Mouse (Mus musculus) forebrain, postnatal 0 days (tissue): ENCODE measurements around the gene Gm10639. TPM values are rescaled to one million over a fixed set of nuclear protein-coding genes. Genes with fewer than 3 reads are reported as not detected.
"Not testable (repeated sequence)": the region's sequence is repeated elsewhere in the genome, so short reads cannot be mapped to it uniquely, and the experiment has no call there.

Source experiments
- ATAC-seq: fragments of 200-750 bp; cut with Nextera tagmentation; 2 replicates; pipeline ENCODE4 v1.8.0; 2017; ENCODE audit warnings: mild to moderate bottlenecking, moderate library complexity
- DNase-seq: peaks from one replicate; pipeline ENCODE4 v3.0.0-alpha.2; 2015
- H3K27ac ChIP-seq: fragments of 300-500 bp; sonication (generic); 2 replicates; pipeline ENCODE4 v1.5.1; 2014; ENCODE audit warnings: low read depth, mild to moderate bottlenecking, antibody characterized with exemption, low read length, moderate library complexity, mixed read lengths
- H3K27me3 ChIP-seq: fragments of 300-500 bp; sonication (generic); 2 replicates; pipeline ENCODE4 v1.6.1; 2014; ENCODE audit warnings: mild to moderate bottlenecking, low read length, mixed read lengths; ENCODE audit not compliant: insufficient read depth
- H3K36me3 ChIP-seq: fragments of 300-500 bp; sonication (generic); 2 replicates; pipeline ENCODE4 v1.6.1; 2014; ENCODE audit warnings: mild to moderate bottlenecking, moderate library complexity; ENCODE audit not compliant: insufficient read depth
- H3K4me1 ChIP-seq: fragments of 300-500 bp; sonication (generic); 2 replicates; pipeline ENCODE4 v1.6.1; 2014; ENCODE audit warnings: antibody characterized with exemption; ENCODE audit not compliant: insufficient read depth
- H3K4me2 ChIP-seq: fragments of 300-500 bp; sonication (generic); 2 replicates; pipeline ENCODE4 v1.6.1; 2014; ENCODE audit warnings: low read depth, mild to moderate bottlenecking, moderate library complexity
- H3K4me3 ChIP-seq: fragments of 300-500 bp; sonication (generic); 2 replicates; pipeline ENCODE4 v1.5.1; 2014; ENCODE audit warnings: low read depth, low read length, mixed read lengths
- H3K9ac ChIP-seq: fragments of 300-500 bp; sonication (generic); 2 replicates; pipeline ENCODE4 v1.6.1; 2014; ENCODE audit warnings: mild to moderate bottlenecking
- H3K9me3 ChIP-seq: fragments of 300-500 bp; sonication (generic); 2 replicates; pipeline ENCODE4 v1.6.1; 2016; ENCODE audit warnings: low read length
- CTCF ChIP-seq: sonication (generic); IDR thresholded peaks from 2 replicates; pipeline ENCODE4 v1.5.1; 2016; ENCODE audit warnings: antibody characterized with exemption, control low read depth, low read depth
- WGBS: fragments of 180-500 bp; shearing (Covaris S2); extraction: QIAGEN DNeasy Blood & Tissue Kit; methylation state at CpG from one replicate; pipeline ENCODE4 v1.1.7; 2014; 5-methylcytosine and 5-hydroxymethylcytosine counted together
- polyA plus RNA-seq: library from polyadenylated mRNA; unstranded; fragments of >200 nt; fragmentation: Nextera tagmentation; extraction: Ambion mirVana; gene quantifications from 2 replicates; pipeline ENCODE4 v1.2.1, GENCODE M21; 2015
- total RNA-seq: library from RNA; depleted of rRNA; stranded (reverse); fragments of >200 nt; gene quantifications from 2 replicates; pipeline ENCODE4 v1.2.3, GENCODE M21; 2014; rRNA removed

Gm10639 gene
- not detected in 2 replicates for total RNA-seq
- not detected in 2 replicates for polyA plus RNA-seq

DNA sequence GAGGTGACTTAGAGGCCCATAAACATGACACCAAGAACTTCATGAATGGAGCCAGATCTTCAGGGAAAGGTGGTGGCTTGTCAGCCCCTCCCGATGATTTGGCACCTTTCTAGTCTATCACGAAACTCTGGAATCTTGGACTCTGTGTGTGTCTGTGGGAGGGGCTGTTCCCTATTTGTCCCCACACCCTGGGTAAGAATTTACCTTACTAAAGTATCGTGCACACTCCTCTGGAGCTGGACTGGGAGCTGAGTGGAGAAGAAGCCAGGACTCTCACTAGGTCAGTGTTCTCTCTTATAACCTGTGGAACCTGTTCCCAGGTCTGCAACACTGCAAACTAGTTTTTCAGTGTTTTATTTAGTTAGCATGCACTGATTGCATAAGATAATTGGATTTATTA is at the start of gene Gm10639:
Gm10639 (plus strand) TSS at position 201 of the 400 bp plus-strand sequence.
- not testable (repeated sequence) for H3K27ac ChIP-seq, H3K27me3 ChIP-seq, H3K4me3 ChIP-seq, DNase-seq, H3K4me1 ChIP-seq, ATAC-seq, H3K36me3 ChIP-seq, H3K9me3 ChIP-seq, H3K9ac ChIP-seq, H3K4me2 ChIP-seq
- WGBS = 94% methylated on average over 3 of the region's 3 CpGs

- H3K27me3 ChIP-seq, H3K4me1 ChIP-seq, H3K9me3 ChIP-seq, ATAC-seq, H3K27ac ChIP-seq, H3K36me3 ChIP-seq, H3K4me2 ChIP-seq, H3K9ac ChIP-seq, H3K4me3 ChIP-seq: not testable (repeated sequence)
- DNase-seq = peak; percentile 25
- 69% methylated on average over 4 of the region's 4 CpGs for WGBS
Measured at GRCm38 (mm10) chr9:78255683-78256470, 33.8 kb upstream of the Gm10639 start.

GRCm38 (mm10) chr9:78256914-78257313 is 32.8 kb upstream of the Gm10639 start, which contains the start of gene Gm3776:
TSS of gene Gm3776 (plus strand) at chr9:78257129.
- ATAC-seq, H3K36me3 ChIP-seq, DNase-seq, H3K27me3 ChIP-seq, H3K9me3 ChIP-seq, H3K4me3 ChIP-seq, H3K27ac ChIP-seq, H3K4me1 ChIP-seq, H3K4me2 ChIP-seq, H3K9ac ChIP-seq: not testable (repeated sequence)
- WGBS = 81% methylated on average over 1 of the region's 3 CpGs

DNA sequence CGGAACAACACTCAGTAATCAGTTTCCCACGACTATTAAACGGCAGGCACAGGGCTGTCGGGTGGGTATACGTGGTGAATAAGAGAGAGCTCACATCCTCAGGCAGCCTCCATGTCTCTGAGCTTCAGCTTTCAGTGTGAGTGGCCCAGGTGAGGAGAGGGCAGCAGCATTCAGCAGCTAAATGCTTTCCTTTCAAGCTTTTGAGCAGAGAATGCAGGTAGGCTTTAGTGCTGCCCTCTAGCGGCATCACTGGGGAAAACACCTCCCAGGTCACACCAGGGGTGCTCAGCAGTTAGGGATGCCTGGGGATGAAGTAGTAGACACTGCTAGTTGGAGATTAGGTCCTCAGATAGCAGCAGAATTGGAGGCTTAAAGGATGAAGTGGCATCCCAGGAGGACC is 30.0 kb upstream of the Gm10639 start:
- ATAC-seq = peak; percentile 45; the same call in 1 of the 2 replicates

GRCm38 (mm10) chr9:78270945-78271344 is 18.8 kb upstream of the Gm10639 start:
- not testable (repeated sequence) for H3K9me3 ChIP-seq, H3K9ac ChIP-seq, DNase-seq, H3K36me3 ChIP-seq, H3K4me2 ChIP-seq, H3K27me3 ChIP-seq, H3K4me3 ChIP-seq, ATAC-seq, H3K27ac ChIP-seq, H3K4me1 ChIP-seq
- 89% methylated on average over 3 of the region's 3 CpGs for WGBS

More for the DNA sequence above, 30.0 kb upstream of the Gm10639 start:
- not testable (repeated sequence) for H3K4me3 ChIP-seq, H3K4me2 ChIP-seq, H3K4me1 ChIP-seq, H3K36me3 ChIP-seq, H3K27ac ChIP-seq, DNase-seq, H3K9ac ChIP-seq, H3K9me3 ChIP-seq, H3K27me3 ChIP-seq
- peak; percentile 45 for TF ChIP-seq CTCF
- WGBS = 0% methylated on average over 1 of the region's 6 CpGs

DNA sequence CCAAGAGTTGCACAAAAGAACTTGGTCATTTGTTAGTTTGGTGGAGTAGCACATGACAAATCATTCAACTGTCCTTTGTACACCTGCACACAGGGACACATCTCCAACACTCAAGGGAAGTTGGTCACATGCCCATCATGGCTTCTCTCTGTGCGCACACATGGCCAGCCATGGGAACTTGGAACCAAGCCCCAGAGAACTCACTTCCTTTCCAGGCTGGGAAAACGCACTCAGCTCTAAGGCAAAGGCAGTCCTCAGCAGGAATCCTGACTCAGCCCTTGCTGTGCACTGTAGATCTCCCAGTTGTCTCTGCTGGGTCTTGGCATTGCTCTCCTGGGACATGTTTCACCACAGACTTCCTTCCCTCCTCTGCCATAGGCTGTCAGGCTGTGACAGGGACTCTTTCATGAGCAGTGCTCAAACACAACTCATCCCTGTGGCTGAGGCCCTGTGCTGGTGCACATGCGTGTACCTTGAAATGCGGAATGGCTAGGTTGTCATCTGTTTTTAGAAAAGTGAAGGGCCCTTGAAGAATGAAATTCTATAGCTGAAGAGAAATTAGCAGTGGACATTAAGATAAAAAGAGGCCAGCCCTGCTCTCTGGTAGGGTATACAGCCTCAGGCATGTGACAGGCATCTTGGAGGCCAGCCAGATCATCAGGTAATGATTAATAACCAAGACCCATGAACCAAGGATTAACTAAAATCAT is 7.6 kb upstream of the Gm10639 start:
- H3K4me2 ChIP-seq, H3K4me3 ChIP-seq, H3K27ac ChIP-seq, H3K9ac ChIP-seq, H3K36me3 ChIP-seq, H3K4me1 ChIP-seq, H3K27me3 ChIP-seq, H3K9me3 ChIP-seq, ATAC-seq, DNase-seq: not testable (repeated sequence)
- 77% methylated on average over 4 of the region's 4 CpGs for WGBS

DNA sequence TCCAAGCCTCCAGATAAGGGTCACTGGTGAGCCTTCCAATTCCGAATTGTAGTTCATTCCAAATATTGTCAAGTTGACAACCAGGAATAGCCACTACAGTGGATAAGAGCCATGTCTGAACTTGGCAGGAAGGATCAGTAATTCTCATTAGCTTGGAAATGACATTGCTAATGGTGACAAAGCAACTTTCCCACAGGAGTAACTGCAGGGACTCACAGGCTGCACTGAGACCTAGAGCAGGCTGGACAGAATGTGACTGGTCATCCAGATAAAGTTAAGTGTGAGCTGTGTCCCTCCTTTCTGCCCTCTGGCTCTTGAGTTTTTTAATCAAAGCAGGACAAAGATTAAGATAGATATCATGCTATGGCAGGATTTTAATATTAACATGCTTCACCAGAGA is 660 bp upstream of the Gm10639 start:
- not testable (repeated sequence) for H3K27me3 ChIP-seq, H3K4me3 ChIP-seq, DNase-seq, H3K4me1 ChIP-seq, ATAC-seq, H3K9ac ChIP-seq, H3K4me2 ChIP-seq, H3K9me3 ChIP-seq, H3K27ac ChIP-seq, H3K36me3 ChIP-seq
- 88% methylated on average over 1 of the region's 1 CpGs for WGBS

DNA sequence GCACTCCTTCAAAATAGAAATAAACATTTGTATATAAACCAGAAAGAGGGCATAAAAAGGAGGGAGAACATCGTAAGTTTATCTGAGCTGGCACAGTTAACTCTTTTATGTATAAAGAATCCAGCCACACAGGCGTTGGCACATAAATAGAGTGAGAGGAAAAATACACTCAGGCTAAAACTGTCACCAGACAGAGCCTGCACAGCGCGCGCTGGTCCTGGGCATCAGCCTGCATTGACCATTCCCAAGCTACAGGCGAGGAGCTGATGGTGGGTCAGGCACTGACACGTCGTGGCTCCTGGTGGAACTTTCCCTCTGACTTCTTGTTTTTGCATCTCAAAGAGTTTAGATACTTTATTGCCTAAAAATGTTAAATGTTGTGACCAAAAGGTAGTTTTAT is 2.7 kb downstream of the Gm10639 start:
- 89% methylated on average over 7 of the region's 8 CpGs for WGBS
- DNase-seq, H3K27me3 ChIP-seq, H3K9ac ChIP-seq, H3K4me3 ChIP-seq, ATAC-seq, H3K4me1 ChIP-seq, H3K27ac ChIP-seq, H3K4me2 ChIP-seq, H3K9me3 ChIP-seq, H3K36me3 ChIP-seq: not testable (repeated sequence)

DNA sequence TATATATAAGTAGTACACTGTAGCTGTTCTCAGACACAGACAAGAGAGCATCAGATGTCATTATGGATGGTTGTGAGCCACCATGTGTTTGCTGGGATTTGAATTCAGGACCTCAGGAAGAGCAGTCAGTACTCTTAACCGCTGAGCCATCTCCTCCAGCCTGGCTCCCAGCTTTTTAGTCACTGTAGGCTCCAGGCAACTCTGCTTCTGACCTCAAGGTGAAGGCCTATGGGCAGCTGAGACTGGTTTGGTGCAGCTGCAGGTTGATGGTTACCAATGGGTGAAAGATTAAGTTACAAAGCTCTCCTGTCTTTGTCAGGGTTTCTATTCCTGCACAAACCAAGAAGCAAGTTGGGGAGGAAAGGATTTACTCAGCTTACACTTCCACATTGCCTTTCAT is 4.0 kb downstream of the Gm10639 start:
- not testable (repeated sequence) for H3K9me3 ChIP-seq, H3K4me1 ChIP-seq, H3K27ac ChIP-seq, H3K9ac ChIP-seq, H3K4me2 ChIP-seq, DNase-seq, H3K36me3 ChIP-seq, H3K27me3 ChIP-seq, ATAC-seq, H3K4me3 ChIP-seq
- 87% methylated on average over 1 of the region's 1 CpGs for WGBS

DNA sequence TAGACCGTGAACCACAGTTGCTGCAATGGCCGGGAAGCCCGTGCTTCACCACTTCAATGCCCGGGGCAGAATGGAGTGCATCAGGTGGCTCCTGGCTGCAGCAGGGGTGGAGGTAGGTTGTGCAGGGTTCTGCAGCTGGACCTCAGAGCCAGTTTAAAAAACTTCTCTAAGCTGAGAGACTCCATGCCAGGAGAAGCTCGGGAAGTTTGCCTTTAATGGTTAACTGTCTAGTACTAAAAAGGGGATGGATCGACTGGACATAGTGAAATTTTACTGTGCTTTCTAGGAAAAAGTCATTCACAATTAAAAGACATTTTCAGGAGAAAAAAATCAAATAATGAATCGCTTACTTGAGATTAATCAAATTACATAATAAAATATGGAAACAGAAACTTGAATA is 5.1 kb downstream of the Gm10639 start:
- H3K9me3 ChIP-seq, H3K27ac ChIP-seq, ATAC-seq, H3K4me1 ChIP-seq, H3K27me3 ChIP-seq, H3K4me3 ChIP-seq, H3K4me2 ChIP-seq, H3K9ac ChIP-seq, DNase-seq, H3K36me3 ChIP-seq: not testable (repeated sequence)
- WGBS = 83% methylated on average over 4 of the region's 7 CpGs
